ENCODE assay signal across 39 mouse cellular contexts in genomic region chr9:37609558-37609957, GRCm38 (mm10). TPM values are rescaled to one million over a fixed set of nuclear protein-coding genes. Genes with fewer than 3 reads are reported as not detected.
"Had no signal": no experiment of that assay in that cellular context is flagged by ENCODE, and none has a peak within 500 bp of the region (broad histone marks: within the 10 kb centered on the region; RNA-seq: fewer than 3 reads in every experiment).

No protein-coding gene starts in this region.

- H3K36me3 ChIP-seq: heart, embryonic 10.5 days; heart, embryonic 12.5 days; hindbrain, embryonic 10.5 days; hindbrain, embryonic 12.5 days; intestine, embryonic 15.5 days; limb, embryonic 13.5 days; liver, embryonic 13.5 days; liver, embryonic 15.5 days had no signal

- ATAC-seq: hindbrain, embryonic 16.5 days; inflammation-experienced regulatory T-cells, adult 6 months; intestine, embryonic 15.5 days; intestine, postnatal 0 days had no signal

- H3K4me1 ChIP-seq: heart, embryonic 10.5 days; heart, embryonic 12.5 days had no signal

- H3K9me3 ChIP-seq: heart, embryonic 10.5 days; heart, embryonic 12.5 days; hindbrain, embryonic 10.5 days; hindbrain, embryonic 12.5 days; intestine, embryonic 15.5 days; limb, embryonic 13.5 days; liver, embryonic 13.5 days; liver, embryonic 15.5 days had no signal

- DNase-seq: gastrocnemius, adult 2 months; gastrocnemius, postnatal 10 days; gastrocnemius, postnatal 25 days; heart, adult 18-20 months; heart, postnatal 10 days; heart, postnatal 4 days; kidney, adult 18-20 months; kidney, adult 8-10 months; kidney, postnatal 10 days; kidney, postnatal 25 days; kidney, postnatal 4 days; layer of hippocampus, adult 9-11 months; liver; liver, embryonic 13.5 days had no signal

- H3K4me3 ChIP-seq: gastrocnemius, adult 2 months; heart, embryonic 10.5 days; heart, embryonic 12.5 days; hindbrain, embryonic 10.5 days; hindbrain, embryonic 12.5 days; intestine, embryonic 15.5 days; left cerebral cortex, adult 2 months; limb, embryonic 13.5 days; liver, embryonic 13.5 days; liver, embryonic 15.5 days had no signal

- H3K9ac ChIP-seq: heart, embryonic 12.5 days; hindbrain, embryonic 12.5 days; hindbrain, embryonic 14.5 days; intestine, embryonic 15.5 days; limb, embryonic 13.5 days; liver, embryonic 13.5 days; liver, embryonic 15.5 days had no signal

- H3K27me3 ChIP-seq: heart, embryonic 12.5 days; hindbrain, embryonic 12.5 days; intestine, embryonic 15.5 days; limb, embryonic 13.5 days; liver, embryonic 13.5 days; liver, embryonic 15.5 days had no signal

- H3K4me2 ChIP-seq: heart, embryonic 12.5 days; hindbrain, embryonic 12.5 days; hindbrain, embryonic 14.5 days; intestine, embryonic 15.5 days; limb, embryonic 13.5 days; liver, embryonic 11.5 days; liver, embryonic 13.5 days; liver, embryonic 15.5 days had no signal

- H3K27ac ChIP-seq: gastrocnemius, adult 2 months; heart, embryonic 10.5 days; hindbrain, embryonic 10.5 days; hindbrain, embryonic 12.5 days; hindbrain, embryonic 14.5 days; intestine, embryonic 15.5 days; left cerebral cortex, adult 2 months; limb, embryonic 13.5 days; liver, embryonic 13.5 days; liver, embryonic 15.5 days had no signal

RNA-seq across cellular contexts. Expression of gene Panx3, which starts 59.5 kb away (rescaled TPM):
- total RNA-seq: gastrocnemius, adult 2 months; gastrocnemius, postnatal 25 days; gastrocnemius, postnatal 4 days; granulocyte monocyte progenitor cell, adult 5-6 weeks; heart, adult 18-20 months; heart, adult 8-10 months; heart, postnatal 10 days; heart, postnatal 25 days; heart, postnatal 4 days; layer of hippocampus, adult 8-10 months; layer of hippocampus, postnatal 25 days; left cerebral cortex, adult 2 months; left cerebral cortex, postnatal 14 days; left cerebral cortex, postnatal 36 days had no signal
- polyA plus RNA-seq: heart, embryonic 14.5 days; inflammation-experienced regulatory T-cells, adult 6 months; intestine, embryonic 15.5 days; intestine, postnatal 0 days; kidney, embryonic 14.5 days; kidney, embryonic 16.5 days; limb, embryonic 11.5 days; liver, embryonic 11.5 days; liver, embryonic 13.5 days; liver, embryonic 15.5 days had no signal
